Mouse (Mus musculus) left cerebral cortex, postnatal 4 days (tissue): ENCODE data around the gene Slc20a1. TPM values are rescaled to one million over a fixed set of nuclear protein-coding genes. Genes with fewer than 3 reads are reported as not detected.

ENCODE experiments used
- DNase-seq: peaks from one replicate; pipeline ENCODE4 v3.0.0-alpha.2; 2022
- intact Hi-C: fragments of 180-260 bp; cut with DNase I; formaldehyde crosslinking; loops from one replicate; pipeline ENCODE4 v1.15.1; 2025
- total RNA-seq, 2 experiments: library from RNA; stranded (reverse); gene quantifications; 2 replicates each; pipeline ENCODE4 v1.2.3; 2021

The Slc20a1 gene
- total RNA-seq, result 100 to 1,000 TPM; 109 to 111 TPM

- DNase-seq, result peak; percentile 100
- intact Hi-C loops, result no loop called here
Measured at GRCm38 (mm10) chr2:129198436-129199327, at the start of gene Slc20a1. Gene Slc20a1 (plus strand): TSS chr2:129198764.

GRCm38 (mm10) chr2:129148836-129149235 lies 49.7 kb upstream of the Slc20a1 start:
- intact Hi-C loops, result no loop called here

GRCm38 (mm10) chr2:129150386-129150785 lies 48.2 kb upstream of the Slc20a1 start:
- DNase-seq, result no peak
- intact Hi-C loops, result no loop called here

More at GRCm38 (mm10) chr2:129148836-129149235, 49.7 kb upstream of the Slc20a1 start:
- DNase-seq, result no peak

GRCm38 (mm10) chr2:129151111-129151510 lies 47.5 kb upstream of the Slc20a1 start:
- intact Hi-C loops, result no loop called here
- no peak for DNase-seq

- no peak for DNase-seq
- intact Hi-C loops, result no loop called here
Measured at GRCm38 (mm10) chr2:129152751-129153150, 45.8 kb upstream of the Slc20a1 start.

GRCm38 (mm10) chr2:129164815-129165214 lies 33.7 kb upstream of the Slc20a1 start:
- no peak for DNase-seq
- intact Hi-C loops, result no loop called here

GRCm38 (mm10) chr2:129166466-129167463 lies 31.8 kb upstream of the Slc20a1 start:
- no peak for DNase-seq
- intact Hi-C loops, result no loop called here

- no peak for DNase-seq
- intact Hi-C loops, result loop anchor here (5.0 kb wide), 1 partner anchor 84 kb away; no protein-coding TSS in a partner anchor
Measured at GRCm38 (mm10) chr2:129173386-129173785, 25.2 kb upstream of the Slc20a1 start.

GRCm38 (mm10) chr2:129174474-129174873 lies 24.1 kb upstream of the Slc20a1 start:
- intact Hi-C loops, result loop anchor here (5.0 kb wide), 1 partner anchor 83 kb away; no protein-coding TSS in a partner anchor
- peak; percentile 81 for DNase-seq

- intact Hi-C loops, result no loop called here
Measured at GRCm38 (mm10) chr2:129175636-129176035, 22.9 kb upstream of the Slc20a1 start.

GRCm38 (mm10) chr2:129176676-129177420 lies 21.7 kb upstream of the Slc20a1 start:
- no peak for DNase-seq
- intact Hi-C loops, result no loop called here

More at GRCm38 (mm10) chr2:129175636-129176035, 22.9 kb upstream of the Slc20a1 start:
- no peak for DNase-seq

- intact Hi-C loops, result no loop called here
- DNase-seq, result no peak
Measured at GRCm38 (mm10) chr2:129177661-129178060, 20.9 kb upstream of the Slc20a1 start.

GRCm38 (mm10) chr2:129178182-129178908 lies 20.2 kb upstream of the Slc20a1 start:
- no peak for DNase-seq
- intact Hi-C loops, result no loop called here

GRCm38 (mm10) chr2:129179946-129180853 lies 18.4 kb upstream of the Slc20a1 start:
- intact Hi-C loops, result no loop called here
- no peak for DNase-seq

GRCm38 (mm10) chr2:129181509-129181908 lies 17.1 kb upstream of the Slc20a1 start:
- intact Hi-C loops, result no loop called here

GRCm38 (mm10) chr2:129182412-129182811 lies 16.2 kb upstream of the Slc20a1 start:
- intact Hi-C loops, result no loop called here
- DNase-seq, result no peak

More at GRCm38 (mm10) chr2:129181509-129181908, 17.1 kb upstream of the Slc20a1 start:
- DNase-seq, result no peak

- intact Hi-C loops, result no loop called here
- no peak for DNase-seq
Measured at GRCm38 (mm10) chr2:129183561-129184031, 15.0 kb upstream of the Slc20a1 start.

- DNase-seq, result no peak
- intact Hi-C loops, result no loop called here
Measured at GRCm38 (mm10) chr2:129184853-129185252, 13.7 kb upstream of the Slc20a1 start.
